In the genomic region with DNA sequence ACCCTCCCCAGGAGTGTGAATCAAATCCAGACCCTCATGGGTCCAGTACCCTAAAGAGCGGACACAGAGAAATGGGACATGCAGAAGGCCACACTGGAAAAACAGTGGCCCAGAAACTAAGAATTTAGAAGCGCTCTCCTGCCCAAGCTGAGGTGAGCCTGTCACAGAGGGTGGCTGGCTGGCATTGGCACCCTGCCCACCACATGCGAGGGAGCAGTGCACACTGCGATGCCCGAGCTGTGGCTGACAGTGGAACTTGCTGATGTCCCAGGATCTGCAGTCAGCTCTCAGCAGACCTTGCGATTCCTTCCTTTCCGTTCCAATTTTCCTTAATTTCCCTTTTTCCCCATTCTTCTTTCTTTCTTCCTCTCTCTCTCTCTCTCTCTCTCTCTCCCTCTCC, we compare ENCODE assay signal across 10 mouse cellular contexts. TPM values are rescaled to one million over a fixed set of nuclear protein-coding genes. Genes with fewer than 3 reads are reported as not detected.
DNase-seq lines count a peak whose midpoint lies in the region; ATAC-seq and TF ChIP-seq lines count a peak whose summit lies in the region.
"Had no signal": no experiment of that assay in that cellular context is flagged by ENCODE, and none has a peak within 500 bp of the region (broad histone marks: within the 10 kb centered on the region; RNA-seq: fewer than 3 reads in every experiment).

No protein-coding gene starts in this region.

- H3K4me2 ChIP-seq in midbrain, postnatal 0 days (ENCODE audit: low read depth, low read length, poor library complexity, severe bottlenecking) = no peak overlapping the region

- no peak for ATAC-seq in midbrain, postnatal 0 days (ENCODE audit: low FRiP score)

- H3K9ac ChIP-seq in midbrain, postnatal 0 days (replicated peaks; ENCODE audit: low read length, poor library complexity, severe bottlenecking) = no peak overlapping the region; the same call in 1 of the 2 replicates

- TF ChIP-seq CTCF in midbrain, postnatal 0 days (IDR thresholded peaks at IDR 0.05) = no peak

- no peak overlapping the region for H3K27ac ChIP-seq in midbrain, postnatal 0 days (ENCODE audit: low read depth, low read length)

- WGBS in midbrain, postnatal 0 days = 82% methylated on average over 7 of the region's 7 CpGs

- H3K4me1 ChIP-seq in midbrain, postnatal 0 days (ENCODE audit: insufficient read depth, low read length) = no peaks in the 10 kb centered on the region

- DNase-seq in heart, postnatal 14 days = peak; percentile 36 to 47
- DNase-seq in heart, postnatal 25 days (ENCODE audit: low spot score) = no peak
- peak; percentile 38 for DNase-seq in right cerebral cortex, postnatal 4 days
- no peak for DNase-seq in right cerebral cortex, postnatal 36 days (ENCODE audit: low spot score in 2 of 2)
- DNase-seq in cerebellum, adult 9-11 months = peak; percentile 65
- DNase-seq in layer of hippocampus, adult 11-12 months (ENCODE audit: low spot score) = no peak
- DNase-seq in midbrain, postnatal 0 days (ENCODE audit: low spot score) = no peak
- DNase-seq: kidney, adult 8-10 months; thymus, postnatal 4 days had no signal

- H3K4me3 ChIP-seq in midbrain, postnatal 0 days (ENCODE audit: low read depth, low read length) = no peak overlapping the region
- H3K4me3 ChIP-seq: erythroblast, embryonic 14.5 days had no signal

- H3K36me3 ChIP-seq in midbrain, postnatal 0 days (ENCODE audit: insufficient read depth, low read length) = peaks cover 27% of the 10 kb centered on the region

- intact Hi-C loops in heart, postnatal 14 days (cut with DNase I) = no loop called here
- intact Hi-C loops in heart, postnatal 25 days (cut with DNase I) = no loop called here

- no peaks in the 10 kb centered on the region for H3K9me3 ChIP-seq in midbrain, postnatal 0 days (ENCODE audit: low read length)

- no peaks in the 10 kb centered on the region for H3K27me3 ChIP-seq in midbrain, postnatal 0 days (ENCODE audit: insufficient read depth, low read length)

RNA-seq across cellular contexts. Expression of a gene that starts 20.8 kb away (rescaled TPM):
- 10 to 100 TPM; 43.2 to 44.3 TPM for total RNA-seq in heart, postnatal 14 days (2021)
- 10 to 100 TPM; 39.2 to 41.2 TPM for total RNA-seq in heart, postnatal 25 days (2021)
- 82.8 and 88.7 TPM in 2 replicates for total RNA-seq in midbrain, postnatal 0 days (2014; rRNA removed)
- 69.7 and 70.1 TPM in 2 replicates for polyA plus RNA-seq in midbrain, postnatal 0 days (2015; fragmentation: Nextera tagmentation; extraction: Ambion mirVana)

Comparison
In these comparisons a context has a peak if more than half of its experiments do, and no peak if none do; other contexts are left out.
1. DNase-seq: peak in heart, postnatal 14 days (2 of 2), right cerebral cortex, postnatal 4 days (single experiment) and cerebellum, adult 9-11 months (single experiment); none in heart, postnatal 25 days (single experiment), right cerebral cortex, postnatal 36 days (0 of 2), layer of hippocampus, adult 11-12 months (single experiment) and midbrain, postnatal 0 days (single experiment).